Mouse (Mus musculus): ENCODE measurements around the gene Il1f10. TPM values are rescaled to one million over a fixed set of nuclear protein-coding genes. Genes with fewer than 3 reads are reported as not detected.

The Il1f10 gene
- polyA plus RNA-seq, 1 experiment from 2014 or later: not detected

DNA sequence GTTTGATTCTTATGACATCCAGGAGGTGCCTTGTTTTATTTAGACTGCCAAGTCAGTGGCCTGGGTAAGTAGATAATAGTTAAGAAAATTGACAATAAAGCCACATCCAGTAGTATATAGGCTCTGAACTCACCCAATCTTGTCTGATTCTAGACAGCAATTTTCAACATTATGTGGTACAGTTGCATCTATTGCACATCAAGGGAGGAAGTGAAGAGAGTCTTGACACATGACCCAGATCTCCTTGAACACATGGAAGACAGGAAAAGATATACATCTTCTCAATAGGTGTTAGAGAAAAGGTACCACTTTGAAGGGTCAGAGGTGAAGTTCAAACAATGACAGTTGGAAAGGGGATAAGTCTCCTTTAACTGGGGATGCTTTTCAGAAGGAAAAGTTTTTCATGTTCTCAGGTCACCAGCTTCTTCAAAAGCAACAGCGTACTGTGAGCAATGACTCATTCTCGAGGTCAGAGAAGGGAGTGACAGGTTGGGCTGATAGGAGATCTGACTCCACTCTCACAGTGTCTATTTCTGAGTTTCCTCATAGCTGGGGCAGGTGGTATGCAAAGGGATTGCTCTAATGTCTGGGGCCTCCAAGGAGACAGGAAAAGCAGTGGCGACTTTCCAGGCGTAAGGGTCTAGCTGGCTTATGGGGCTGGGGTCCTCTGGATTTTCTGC, 27.1 kb downstream of the Il1f10 start:
- no peaks in the 10 kb centered on the region for H3K4me1 ChIP-seq (ENCODE audit: control insufficient read depth, insufficient read depth, low read length)
- no peak overlapping the region for H3K4me3 ChIP-seq (ENCODE audit: low read depth, low read length)
- H3K36me3 ChIP-seq (ENCODE audit: control insufficient read depth, insufficient read depth, low read length): no peaks in the 10 kb centered on the region
- no peak overlapping the region for H3K27ac ChIP-seq (ENCODE audit: low read depth, low read length)
- H3K9ac ChIP-seq (replicated peaks; ENCODE audit: low read depth, low read length): no peak overlapping the region
- no peaks in the 10 kb centered on the region for H3K9me3 ChIP-seq (ENCODE audit: control insufficient read depth, low read length)
- no peak for ATAC-seq (ENCODE audit: low read depth)
- WGBS: 85% methylated on average over 4 of the region's 4 CpGs
- H3K27me3 ChIP-seq (ENCODE audit: control insufficient read depth, insufficient read depth, low read length): no peaks in the 10 kb centered on the region
- H3K4me2 ChIP-seq (ENCODE audit: low read depth, low read length): no peak overlapping the region

DNA sequence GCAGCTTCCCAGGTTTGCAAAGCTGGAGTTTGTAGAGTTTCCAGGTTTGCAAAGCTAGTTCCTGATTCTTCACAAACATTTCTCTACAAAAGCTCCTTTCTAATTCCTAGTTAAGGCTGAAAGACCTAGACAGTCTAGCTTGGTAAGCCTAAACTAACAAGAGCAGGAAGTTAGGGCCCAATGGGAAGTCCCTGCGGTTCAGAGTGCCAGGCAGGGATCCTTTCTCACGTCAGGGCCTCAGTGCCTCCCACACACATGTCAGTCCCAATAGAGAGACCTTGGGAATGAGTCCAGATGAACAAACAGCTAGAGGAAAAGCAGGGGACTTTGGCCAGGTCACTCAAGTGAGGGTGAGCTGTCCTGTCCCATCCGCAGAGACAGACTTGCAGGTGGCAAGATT, 44.3 kb downstream of the Il1f10 start:
- no peaks in the 10 kb centered on the region for H3K4me1 ChIP-seq (ENCODE audit: control insufficient read depth, insufficient read depth, low read length)
- H3K36me3 ChIP-seq (ENCODE audit: control insufficient read depth, insufficient read depth, low read length): no peaks in the 10 kb centered on the region
- H3K27me3 ChIP-seq (ENCODE audit: control insufficient read depth, insufficient read depth, low read length): no peaks in the 10 kb centered on the region
- H3K27ac ChIP-seq (ENCODE audit: low read depth, low read length): no peak overlapping the region
- no peak overlapping the region for H3K9ac ChIP-seq (replicated peaks; ENCODE audit: low read depth, low read length)
- no peak overlapping the region for H3K4me2 ChIP-seq (ENCODE audit: low read depth, low read length)
- H3K4me3 ChIP-seq (ENCODE audit: low read depth, low read length): no peak overlapping the region
- no peak for ATAC-seq (ENCODE audit: low read depth)
- WGBS: 73% methylated on average over 3 of the region's 3 CpGs
- H3K9me3 ChIP-seq (ENCODE audit: control insufficient read depth, low read length): no peaks in the 10 kb centered on the region

DNA sequence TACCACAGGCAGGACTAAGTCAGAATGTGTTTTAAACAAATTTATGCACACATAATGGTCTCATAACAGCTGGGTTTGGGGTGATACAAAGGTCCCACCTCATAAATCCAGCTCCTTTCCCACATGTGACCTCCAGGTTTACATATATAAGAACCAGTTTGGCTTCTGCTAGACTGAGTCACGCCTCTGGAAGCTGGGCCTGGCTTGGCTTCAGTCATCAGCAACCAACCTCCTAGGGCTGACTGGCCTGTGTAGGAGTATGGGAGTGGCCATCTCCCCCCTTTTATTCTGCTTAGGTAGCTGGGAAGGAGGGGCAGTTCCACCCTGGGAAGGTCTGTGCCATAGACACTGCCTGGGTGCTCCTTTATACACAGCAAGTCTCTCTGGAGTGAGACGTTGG, 45.5 kb downstream of the Il1f10 start, which contains the start of gene Il1rn:
Gene Il1rn, plus strand, starts transcription at position 309 of the 400 bp plus-strand sequence.
- 84% methylated on average over 2 of the region's 2 CpGs for WGBS
- Histone ChIP-seq H3K27ac (ENCODE audit: low read depth, low read length) (no peak within 1 kb of the TSS), H3K4me1 (ENCODE audit: control insufficient read depth, insufficient read depth, low read length) (no peaks in the 10 kb centered on the region), H3K9me3 (ENCODE audit: control insufficient read depth, low read length) (no peaks in the 10 kb centered on the region), H3K4me2 (ENCODE audit: low read depth, low read length) (no peak within 1 kb of the TSS), H3K27me3 (ENCODE audit: control insufficient read depth, insufficient read depth, low read length) (no peaks in the 10 kb centered on the region), H3K36me3 (ENCODE audit: control insufficient read depth, insufficient read depth, low read length) (no peaks in the 10 kb centered on the region), H3K9ac (replicated peaks; ENCODE audit: low read depth, low read length) (no peak within 1 kb of the TSS), H3K4me3 (ENCODE audit: low read depth, low read length) (no peak within 1 kb of the TSS)
- no peak for ATAC-seq (ENCODE audit: low read depth)

DNA sequence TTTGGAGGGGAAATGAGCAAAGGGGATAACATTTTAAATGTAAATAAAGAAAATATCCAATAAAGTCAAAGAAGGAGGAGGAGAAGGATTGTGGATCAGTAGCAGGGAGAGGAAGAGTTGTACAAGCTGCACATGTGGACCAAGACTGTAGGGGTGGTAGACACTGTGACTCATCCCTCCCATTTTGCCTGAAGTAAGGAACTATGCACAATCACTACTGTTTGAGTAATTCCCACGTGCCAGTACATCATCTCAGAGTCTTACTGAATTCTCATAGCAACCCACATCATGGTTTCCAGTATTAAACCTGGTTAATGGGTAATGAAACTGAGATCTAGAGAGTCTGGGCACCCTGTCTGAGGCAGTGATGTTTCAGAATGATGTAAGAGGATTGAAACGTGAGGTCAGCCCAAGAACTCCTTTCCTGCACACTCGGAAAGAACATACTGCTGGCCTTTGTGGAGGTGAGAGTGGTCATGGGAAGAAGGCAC, 50.4 kb downstream of the Il1f10 start:
- Histone ChIP-seq H3K27me3 (ENCODE audit: control insufficient read depth, insufficient read depth, low read length) (no peaks in the 10 kb centered on the region), H3K4me3 (ENCODE audit: low read depth, low read length) (no peak overlapping the region), H3K27ac (ENCODE audit: low read depth, low read length) (no peak overlapping the region), H3K4me2 (ENCODE audit: low read depth, low read length) (no peak overlapping the region), H3K9me3 (ENCODE audit: control insufficient read depth, low read length) (no peaks in the 10 kb centered on the region), H3K36me3 (ENCODE audit: control insufficient read depth, insufficient read depth, low read length) (no peaks in the 10 kb centered on the region), H3K9ac (replicated peaks; ENCODE audit: low read depth, low read length) (no peak overlapping the region), H3K4me1 (ENCODE audit: control insufficient read depth, insufficient read depth, low read length) (no peaks in the 10 kb centered on the region)
- no peak for ATAC-seq (ENCODE audit: low read depth)
- 75% methylated on average over 3 of the region's 3 CpGs for WGBS

Other genes starting within 250 kb of the Il1f10 start
- gene Hnmt, start 241.8 kb upstream of the Il1f10 start, polyA plus RNA-seq (2014; fragmentation: Nextera tagmentation; extraction: Ambion mirVana): 8.1 and 14.1 TPM in 2 replicates
- gene Tbpl2, start 194.6 kb upstream of the Il1f10 start, polyA plus RNA-seq (2014; fragmentation: Nextera tagmentation; extraction: Ambion mirVana): not detected in 2 replicates
- gene Il1f8, start 138.0 kb upstream of the Il1f10 start, polyA plus RNA-seq (2014; fragmentation: Nextera tagmentation; extraction: Ambion mirVana): not detected in 2 replicates
- not detected in 2 replicates for gene Il1f9, start 104.7 kb upstream of the Il1f10 start, polyA plus RNA-seq (2014; fragmentation: Nextera tagmentation; extraction: Ambion mirVana)
- gene Il1f6, start 75.8 kb upstream of the Il1f10 start, polyA plus RNA-seq (2014; fragmentation: Nextera tagmentation; extraction: Ambion mirVana): not detected in 2 replicates
- not detected in 2 replicates for gene Il1f5, start 14.2 kb upstream of the Il1f10 start, polyA plus RNA-seq (2014; fragmentation: Nextera tagmentation; extraction: Ambion mirVana)
- gene Il1rn, start 45.7 kb downstream of the Il1f10 start, polyA plus RNA-seq (2014; fragmentation: Nextera tagmentation; extraction: Ambion mirVana): 0.13 TPM in 1 of 2 replicates, not detected in the other
- gene Psd4, start 76.4 kb downstream of the Il1f10 start, polyA plus RNA-seq (2014; fragmentation: Nextera tagmentation; extraction: Ambion mirVana): 0.52 and 1.4 TPM in 2 replicates
- gene Pax8, start 184.4 kb downstream of the Il1f10 start, polyA plus RNA-seq (2014; fragmentation: Nextera tagmentation; extraction: Ambion mirVana): 56.9 and 64.1 TPM in 2 replicates